Mouse (Mus musculus) skeletal muscle tissue, adult 2 months (tissue): ENCODE measurements at regions not wholly inside any gene's neighbourhood (a gene's known extent, or its start where the extent isn't known, plus 50 kb on each side); places are given as distances from the start of the nearest gene placed in this dataset.

ENCODE experiments used
- DNase-seq: peaks from one replicate; pipeline ENCODE4 v3.0.0-alpha.2; 2012; ENCODE audit warnings: low read depth, low spot score

DNA sequence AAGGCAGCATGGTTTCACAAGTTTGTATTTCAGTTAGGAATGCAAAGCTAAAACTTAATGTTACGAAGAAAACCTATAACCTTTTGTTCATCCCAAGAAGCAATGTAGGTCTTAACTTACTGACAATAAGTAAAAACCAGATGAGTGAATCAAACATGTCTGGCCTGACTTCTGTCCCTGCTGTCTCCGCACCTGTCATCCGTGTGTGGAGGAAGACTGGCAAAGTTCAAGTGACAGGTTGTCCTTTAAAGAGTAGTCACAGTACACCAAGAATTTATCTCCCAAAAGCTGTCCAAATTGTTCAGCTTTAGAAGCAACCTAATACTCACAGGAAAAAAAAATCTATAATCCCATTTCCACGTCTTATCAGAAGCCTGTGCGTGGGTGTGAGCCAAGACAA is 146.3 kb upstream of the Gm10181 start:
- no peak for DNase-seq

GRCm38 (mm10) chr9:24943830-24944229 is 145.4 kb upstream of the Gm10181 start:
- DNase-seq, result no peak

DNA sequence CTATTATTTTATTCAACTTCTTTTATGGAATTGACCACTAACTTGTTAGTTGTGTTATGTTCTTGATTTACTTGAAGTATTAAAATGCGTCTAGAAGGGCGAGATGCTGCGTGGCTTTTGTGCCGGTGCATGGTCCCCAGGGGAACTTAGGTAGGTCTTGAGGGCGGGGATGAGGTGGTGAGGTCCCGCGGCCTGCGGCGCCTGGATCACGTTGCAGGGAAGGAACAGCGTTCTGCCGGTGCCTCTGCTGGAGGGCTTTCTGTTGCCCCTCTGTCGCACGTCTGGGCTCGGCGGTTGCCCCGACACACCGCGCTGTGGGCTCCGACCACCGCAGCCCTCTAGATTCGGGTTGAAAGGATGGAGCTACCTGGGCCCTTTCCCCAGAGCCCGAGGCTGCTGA is 136.7 kb upstream of the Gm10181 start:
- DNase-seq, result no peak

GRCm38 (mm10) chr9:24955641-24956040 is 133.6 kb upstream of the Gm10181 start:
- DNase-seq, result no peak

- DNase-seq, result no peak
These were observed 132.7 kb upstream of the Gm10181 start for GRCm38 (mm10) chr9:24956566-24956965.

DNA sequence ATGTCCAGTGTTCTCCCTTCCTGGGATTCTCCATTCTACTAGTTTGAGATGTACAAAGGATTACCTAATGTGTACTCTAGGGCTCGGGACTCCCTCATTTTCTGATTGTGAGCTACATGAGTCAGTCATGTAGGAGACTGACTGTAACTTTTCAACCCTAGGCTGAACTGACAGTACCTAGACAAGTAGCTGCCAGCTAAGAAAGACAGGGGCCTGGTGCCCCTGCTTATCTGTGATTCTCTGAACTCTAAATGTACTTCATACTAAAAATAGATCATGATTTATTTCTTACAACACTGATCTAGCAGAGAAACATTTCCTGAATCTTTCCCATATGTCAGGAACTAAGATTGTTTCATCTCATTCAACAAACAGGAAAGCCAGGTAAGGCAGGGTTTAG is 125.9 kb upstream of the Gm10181 start:
- DNase-seq, result no peak

DNA sequence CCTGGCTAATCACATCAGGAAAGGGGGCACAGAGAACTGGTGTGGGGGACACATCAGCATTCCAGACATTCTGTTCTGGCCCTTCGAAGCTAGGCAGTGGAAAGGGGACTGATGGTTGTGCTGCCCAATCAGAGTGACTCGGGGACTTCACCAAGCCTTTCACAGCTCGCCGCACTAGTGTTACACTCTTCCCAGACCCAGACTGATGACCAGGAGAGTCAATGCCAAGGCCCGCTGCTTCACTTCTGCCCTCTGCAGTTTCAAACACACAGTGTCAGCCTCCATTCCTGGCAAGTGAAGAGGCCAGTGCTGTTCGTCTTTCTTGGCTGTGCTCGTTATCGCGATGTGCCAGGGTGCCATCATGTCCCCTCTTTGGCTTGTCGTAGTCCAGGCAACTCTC is 121.7 kb upstream of the Gm10181 start:
- no peak for DNase-seq

DNA sequence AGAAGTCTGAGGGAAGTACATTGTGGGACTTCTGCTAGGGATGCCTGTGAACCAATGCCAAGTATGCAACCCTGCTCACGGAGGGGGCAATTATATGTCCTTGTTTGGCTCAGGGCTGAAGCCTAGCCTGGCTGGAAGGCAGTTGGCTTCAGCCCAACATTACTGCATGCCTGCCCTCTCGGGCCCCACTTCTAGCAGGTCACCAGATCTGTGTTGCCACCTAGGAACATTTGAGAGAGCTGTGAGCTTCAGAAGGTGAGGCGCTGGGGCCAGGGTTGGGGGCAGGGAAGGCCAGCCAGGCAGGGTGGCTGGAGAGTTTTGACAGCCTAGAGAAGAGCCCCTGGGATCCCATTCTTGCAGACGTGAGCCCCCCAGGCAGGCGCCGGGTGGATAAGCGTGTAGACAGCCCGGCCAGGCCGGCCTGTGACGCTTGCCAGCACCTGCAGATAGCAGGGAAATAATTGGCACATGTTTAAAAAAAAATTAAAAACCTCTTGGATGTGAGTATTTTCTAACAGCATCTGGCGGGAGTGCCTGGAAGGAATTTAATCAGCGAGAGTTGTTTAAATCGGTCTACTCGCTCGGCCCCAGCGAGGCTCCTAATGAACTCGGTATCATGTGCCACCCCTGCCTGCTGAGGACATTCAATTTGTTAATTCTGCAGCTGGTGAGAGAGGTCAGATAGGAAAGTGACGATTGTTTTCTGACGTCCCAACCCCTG is 115.0 kb upstream of the Gm10181 start:
- no peak for DNase-seq

DNA sequence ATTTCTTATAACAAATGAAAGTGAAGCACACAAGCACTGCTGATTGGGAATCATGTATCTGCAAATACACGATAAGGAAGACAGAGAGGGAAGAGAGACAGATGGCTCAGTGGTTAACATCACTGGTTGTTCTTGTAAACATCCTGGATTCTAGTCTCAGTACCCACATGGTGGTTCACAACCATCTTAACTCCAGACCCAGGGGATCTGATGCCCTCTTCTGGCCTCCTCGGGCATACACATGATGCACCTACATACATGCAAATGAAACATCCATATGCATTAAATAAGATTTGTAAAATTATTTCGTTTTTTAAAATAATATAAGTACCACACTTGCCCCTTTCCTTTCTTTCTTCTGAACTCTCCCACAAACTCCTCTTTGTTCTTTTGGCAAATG is 106.4 kb upstream of the Gm10181 start:
- no peak for DNase-seq

- DNase-seq, result peak; percentile 3
These were observed 94.7 kb upstream of the Gm10181 start for GRCm38 (mm10) chr9:24994491-24994890.

DNA sequence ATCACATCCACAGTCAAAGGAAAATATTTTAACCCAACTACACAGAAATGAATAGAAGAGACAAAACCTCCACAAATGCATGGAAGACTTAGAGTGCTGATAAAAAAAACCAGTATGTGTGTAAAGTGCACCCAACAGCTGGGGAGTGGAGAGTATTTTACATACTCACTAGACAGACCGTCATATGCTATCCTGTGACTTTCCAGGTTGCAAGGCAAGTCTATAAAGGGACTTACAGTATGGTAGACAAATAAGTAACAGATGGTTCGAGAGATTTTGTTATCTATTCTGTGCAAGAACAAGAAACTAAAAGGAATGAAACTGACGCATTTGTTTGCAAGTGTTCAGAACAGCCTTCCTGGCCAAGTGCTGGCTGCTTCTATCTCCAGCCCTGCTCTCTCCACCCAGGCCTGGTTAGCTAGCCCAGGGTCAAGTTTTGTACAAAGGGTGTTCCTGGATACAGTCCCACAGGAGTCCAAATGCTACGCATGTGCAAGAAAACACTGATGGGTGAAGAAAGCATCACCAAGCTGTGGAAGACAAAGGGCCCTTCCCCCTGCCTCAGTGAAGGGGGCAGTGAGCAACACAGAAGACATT is 68.0 kb upstream of the Gm10181 start:
- DNase-seq, result no peak

DNA sequence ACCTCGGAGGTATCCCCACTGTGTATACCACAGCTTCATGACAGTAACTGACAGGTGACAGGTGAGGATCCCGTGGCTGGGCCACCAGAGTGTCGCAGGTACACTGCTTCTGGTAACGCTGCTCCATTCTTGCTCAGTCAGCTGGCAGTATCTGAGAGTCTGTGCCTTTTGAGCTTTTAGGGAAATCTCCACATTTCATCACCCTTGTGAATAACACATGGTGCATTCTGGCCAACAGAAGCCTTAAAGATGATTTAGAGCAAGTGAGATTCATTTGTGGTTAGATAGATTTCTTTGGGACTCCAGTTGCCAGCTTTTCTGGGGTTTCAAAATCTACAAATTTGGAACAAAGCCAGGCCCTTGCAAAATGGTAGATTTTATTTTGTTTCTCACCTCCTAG is 66.8 kb upstream of the Gm10181 start:
- DNase-seq, result no peak

- DNase-seq, result no peak
These were observed 64.7 kb upstream of the Gm10181 start for GRCm38 (mm10) chr9:25024486-25024885.

DNA sequence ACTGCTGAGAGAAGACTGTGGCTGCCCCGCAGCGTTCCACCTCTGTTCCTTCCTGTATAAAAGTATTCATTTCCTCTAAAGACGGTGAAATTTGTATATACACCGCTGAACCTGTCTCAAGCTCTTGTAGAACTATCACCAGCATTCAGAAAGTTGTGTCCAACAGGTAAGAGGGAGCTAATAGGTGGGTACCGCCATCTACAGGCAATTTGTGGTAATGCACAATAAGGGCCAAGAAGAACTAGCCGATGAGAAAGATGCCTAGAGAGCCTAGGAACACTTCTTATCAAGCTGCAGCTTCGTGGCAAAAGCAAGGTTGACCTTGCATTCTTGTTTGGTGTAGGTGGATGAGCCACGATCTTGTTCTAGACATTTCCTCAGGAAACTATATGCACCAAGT is 61.6 kb upstream of the Gm10181 start:
- peak; percentile 9 for DNase-seq

DNA sequence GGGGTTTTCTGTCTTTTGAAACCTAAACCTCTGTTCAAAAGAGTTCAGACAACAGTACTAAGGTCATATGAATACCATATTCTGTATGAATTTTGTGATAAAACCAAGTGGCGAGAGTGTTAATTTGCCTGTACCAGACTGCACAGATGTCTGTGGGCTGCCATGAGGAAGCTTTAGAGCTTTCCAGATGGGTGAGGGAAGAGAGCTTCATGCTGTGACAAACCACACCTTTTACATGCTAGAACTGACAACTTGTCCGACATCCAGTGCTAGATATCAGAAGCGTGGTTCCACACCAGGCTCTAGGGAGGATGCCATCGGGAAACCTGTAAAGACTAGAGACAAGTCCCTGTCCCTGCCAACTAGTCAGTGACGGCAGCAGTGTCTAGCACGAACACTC is 60.9 kb upstream of the Gm10181 start:
- no peak for DNase-seq

DNA sequence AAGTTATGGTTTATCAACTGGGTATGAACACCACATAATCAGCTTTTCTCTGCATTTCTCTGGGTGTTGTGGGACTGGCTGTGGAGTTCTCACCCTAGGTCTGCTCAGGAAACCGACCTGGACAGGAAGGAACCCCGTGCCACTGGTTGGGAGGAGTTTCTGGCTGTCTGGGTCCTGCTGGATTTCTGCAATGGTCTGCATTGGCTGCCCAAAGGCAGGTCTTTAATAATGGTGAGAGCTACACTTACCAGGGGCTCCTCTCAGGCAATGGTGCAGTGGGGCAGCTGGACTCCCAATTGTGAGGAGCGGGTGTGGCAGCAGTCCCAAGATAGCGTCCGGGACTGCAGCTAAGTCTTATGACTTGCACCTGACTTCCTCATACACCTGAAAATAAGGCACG is 57.8 kb upstream of the Gm10181 start:
- DNase-seq, result no peak
